Mouse (Mus musculus) midbrain, embryonic 16.5 days (tissue): ENCODE results near the gene Ispd. TPM values are rescaled to one million over a fixed set of nuclear protein-coding genes. Genes with fewer than 3 reads are reported as not detected.
A peak's percentile ranks its signal among the peaks of the same experiment; 100 is the strongest.

Source experiments
- ATAC-seq: fragments of 200-750 bp; cut with Nextera tagmentation; 2 replicates; pipeline ENCODE4 v1.8.0; 2017; ENCODE audit warnings: moderate TSS enrichment
- H3K27ac ChIP-seq: fragments of 300-500 bp; sonication (generic); 2 replicates; pipeline ENCODE4 v1.5.1; 2014; ENCODE audit warnings: mild to moderate bottlenecking, low read length, mixed read lengths
- H3K27me3 ChIP-seq: fragments of 300-500 bp; sonication (generic); 2 replicates; pipeline ENCODE4 v1.6.1; 2014; ENCODE audit warnings: low read depth, low read length, mixed read lengths; ENCODE audit not compliant: control insufficient read depth, insufficient read depth
- H3K36me3 ChIP-seq: fragments of 300-500 bp; sonication (generic); 2 replicates; pipeline ENCODE4 v1.6.1; 2014; ENCODE audit warnings: mild to moderate bottlenecking, low read length, moderate library complexity, mixed read lengths; ENCODE audit not compliant: control insufficient read depth, insufficient read depth
- H3K4me1 ChIP-seq: fragments of 300-500 bp; sonication (generic); 2 replicates; pipeline ENCODE4 v1.6.1; 2014; ENCODE audit warnings: mild to moderate bottlenecking, low read length, mixed read lengths; ENCODE audit not compliant: control insufficient read depth, insufficient read depth
- H3K4me2 ChIP-seq: fragments of 300-500 bp; sonication (generic); 2 replicates; pipeline ENCODE4 v1.6.1; 2014; ENCODE audit warnings: mild to moderate bottlenecking, low read length, mixed read lengths
- H3K4me3 ChIP-seq: fragments of 300-500 bp; sonication (generic); 2 replicates; pipeline ENCODE4 v1.5.1; 2014; ENCODE audit warnings: low read depth, mild to moderate bottlenecking, low read length, moderate library complexity, mixed read lengths
- H3K9ac ChIP-seq: fragments of 300-500 bp; sonication (generic); 2 replicates; pipeline ENCODE4 v1.6.1; 2014; ENCODE audit warnings: low read depth, low read length, mixed read lengths
- H3K9me3 ChIP-seq: fragments of 300-500 bp; sonication (generic); replicated peaks from 2 replicates; pipeline ENCODE4 v1.6.1; 2014; ENCODE audit warnings: mild to moderate bottlenecking, low read length, mixed read lengths; ENCODE audit not compliant: control insufficient read depth, poor library complexity, severe bottlenecking
- WGBS: fragments of 180-500 bp; shearing (Covaris S2); extraction: QIAGEN DNeasy Blood & Tissue Kit; methylation state at CpG from one replicate; pipeline ENCODE4 v1.1.7; 2014; 5-methylcytosine and 5-hydroxymethylcytosine counted together
- polyA plus RNA-seq: library from polyadenylated mRNA; unstranded; fragments of >200 nt; fragmentation: Nextera tagmentation; extraction: Ambion mirVana; gene quantifications from 2 replicates; pipeline ENCODE4 v1.2.1, GENCODE M21; 2015

Ispd gene
- polyA plus RNA-seq, 1 experiment from 2014 or later = 11.0 TPM

DNA sequence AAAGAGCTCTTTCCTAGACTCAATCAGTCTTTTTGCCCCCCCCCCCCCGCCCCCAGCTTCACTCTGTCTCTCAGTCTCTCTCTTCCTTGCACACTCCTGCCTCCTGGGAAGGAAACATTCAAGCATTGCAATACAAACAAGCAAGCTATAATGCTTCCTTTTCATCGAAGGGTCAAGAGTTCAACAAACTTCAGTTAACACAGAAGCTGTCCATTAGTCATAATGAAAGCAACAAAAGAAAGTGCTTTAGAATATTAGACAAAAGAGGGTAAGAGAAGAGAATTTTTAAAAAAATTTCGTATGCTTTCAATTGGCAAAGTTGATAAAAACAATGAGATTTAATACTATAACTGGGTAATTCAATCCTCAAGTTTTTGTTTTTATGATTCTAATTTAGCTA is 996 bp upstream of the Ispd start:
- WGBS = 37% methylated on average over 3 of the region's 3 CpGs
- no peak for ATAC-seq
- Histone ChIP-seq H3K9me3 (no peaks in the 10 kb centered on the region), H3K27ac (no peak overlapping the region), H3K4me1 (peaks cover 5% of the 10 kb centered on the region; the same call in 1 of the 2 replicates), H3K36me3 (no peaks in the 10 kb centered on the region), H3K27me3 (no peaks in the 10 kb centered on the region), H3K4me2 (no peak overlapping the region), H3K9ac (no peak overlapping the region), H3K4me3 (no peak overlapping the region)

- no peak for ATAC-seq
- H3K27ac ChIP-seq = peak overlapping the region; percentile 98
- peak overlapping the region; percentile 85 for H3K4me2 ChIP-seq
- H3K9ac ChIP-seq = no peak overlapping the region; the same call in 1 of the 2 replicates
- no peaks in the 10 kb centered on the region for H3K9me3 ChIP-seq
- H3K4me3 ChIP-seq = peak overlapping the region; percentile 65
- 64% methylated on average over 5 of the region's 5 CpGs for WGBS
- no peaks in the 10 kb centered on the region for H3K27me3 ChIP-seq
- no peaks in the 10 kb centered on the region for H3K36me3 ChIP-seq
- peaks cover 5% of the 10 kb centered on the region; the same call in 1 of the 2 replicates for H3K4me1 ChIP-seq
Measured at GRCm38 (mm10) chr12:36380806-36381205, 444 bp upstream of the Ispd start.

DNA sequence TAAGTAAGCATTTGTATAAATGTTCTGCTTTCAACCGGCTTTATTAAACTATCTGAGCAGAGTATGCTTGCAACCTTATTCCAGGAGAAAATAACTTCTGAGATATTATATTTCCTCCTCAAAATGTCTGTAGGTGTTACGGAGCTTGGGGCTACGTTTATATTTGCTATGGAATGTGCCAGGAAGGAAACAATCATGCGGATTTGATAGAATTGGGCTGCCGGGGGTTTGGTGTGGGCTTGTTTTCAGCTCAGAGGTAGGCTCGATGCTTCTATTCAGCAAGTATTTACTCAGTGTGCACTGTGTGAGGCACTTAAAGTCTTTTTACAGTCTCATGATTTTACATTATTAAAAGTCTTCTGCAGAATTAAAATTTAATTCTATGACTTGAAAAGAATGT is 4.1 kb downstream of the Ispd start:
- WGBS = 58% methylated on average over 6 of the region's 6 CpGs
- Histone ChIP-seq H3K36me3 (no peaks in the 10 kb centered on the region), H3K9me3 (no peaks in the 10 kb centered on the region), H3K4me1 (peaks cover 5% of the 10 kb centered on the region; the same call in 1 of the 2 replicates), H3K4me2 (no peak overlapping the region), H3K4me3 (no peak overlapping the region), H3K9ac (no peak overlapping the region), H3K27me3 (no peaks in the 10 kb centered on the region), H3K27ac (no peak overlapping the region)
- no peak for ATAC-seq

DNA sequence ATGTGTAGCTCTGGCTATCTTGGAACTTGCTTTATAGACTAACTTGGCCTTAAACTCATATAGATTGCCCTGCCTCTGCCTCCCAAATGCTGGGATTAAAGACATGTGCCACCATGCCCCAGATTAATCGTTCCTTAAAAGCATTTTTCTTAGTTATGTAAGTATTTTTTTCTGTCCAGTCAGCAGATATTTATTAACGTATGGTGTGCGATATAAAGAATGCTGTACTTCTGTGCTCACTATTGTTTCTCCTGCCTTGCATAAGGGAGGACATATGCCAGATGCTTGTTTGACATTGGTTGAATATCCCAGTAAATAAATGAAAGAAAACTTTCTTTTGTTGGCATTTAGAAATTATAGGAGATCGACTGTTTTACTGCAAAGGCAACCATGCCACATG is 5.7 kb downstream of the Ispd start:
- ATAC-seq = no peak
- no peak overlapping the region for H3K4me3 ChIP-seq
- 96% methylated on average over 4 of the region's 4 CpGs for WGBS
- no peaks in the 10 kb centered on the region for H3K4me1 ChIP-seq
- no peaks in the 10 kb centered on the region for H3K27me3 ChIP-seq
- H3K4me2 ChIP-seq = no peak overlapping the region
- H3K9ac ChIP-seq = no peak overlapping the region
- H3K36me3 ChIP-seq = no peaks in the 10 kb centered on the region
- H3K27ac ChIP-seq = no peak overlapping the region
- 0 out of 2 replicates have a peak, but pooled peaks cover 2% of the 10 kb centered on the region for H3K9me3 ChIP-seq

GRCm38 (mm10) chr12:36395115-36395514 is 13.9 kb downstream of the Ispd start:
- H3K27ac ChIP-seq = no peak overlapping the region
- H3K4me2 ChIP-seq = no peak overlapping the region
- H3K36me3 ChIP-seq = 0 out of 2 replicates have a peak, but pooled peaks cover 2% of the 10 kb centered on the region
- no peak for ATAC-seq
- peaks cover 7% of the 10 kb centered on the region; the same call in 1 of the 2 replicates for H3K9me3 ChIP-seq
- H3K4me3 ChIP-seq = no peak overlapping the region
- WGBS = 93% methylated on average over 2 of the region's 2 CpGs
- H3K9ac ChIP-seq = no peak overlapping the region
- H3K4me1 ChIP-seq = no peaks in the 10 kb centered on the region
- H3K27me3 ChIP-seq = no peaks in the 10 kb centered on the region

GRCm38 (mm10) chr12:36423677-36424076 is 42.4 kb downstream of the Ispd start:
- 66% methylated on average over 10 of the region's 10 CpGs for WGBS
- no peak overlapping the region for H3K27ac ChIP-seq
- no peak overlapping the region for H3K4me2 ChIP-seq
- H3K9me3 ChIP-seq = no peaks in the 10 kb centered on the region
- H3K4me1 ChIP-seq = no peaks in the 10 kb centered on the region
- H3K9ac ChIP-seq = no peak overlapping the region
- no peak overlapping the region for H3K4me3 ChIP-seq
- H3K27me3 ChIP-seq = no peaks in the 10 kb centered on the region
- H3K36me3 ChIP-seq = no peaks in the 10 kb centered on the region
- ATAC-seq = no peak

DNA sequence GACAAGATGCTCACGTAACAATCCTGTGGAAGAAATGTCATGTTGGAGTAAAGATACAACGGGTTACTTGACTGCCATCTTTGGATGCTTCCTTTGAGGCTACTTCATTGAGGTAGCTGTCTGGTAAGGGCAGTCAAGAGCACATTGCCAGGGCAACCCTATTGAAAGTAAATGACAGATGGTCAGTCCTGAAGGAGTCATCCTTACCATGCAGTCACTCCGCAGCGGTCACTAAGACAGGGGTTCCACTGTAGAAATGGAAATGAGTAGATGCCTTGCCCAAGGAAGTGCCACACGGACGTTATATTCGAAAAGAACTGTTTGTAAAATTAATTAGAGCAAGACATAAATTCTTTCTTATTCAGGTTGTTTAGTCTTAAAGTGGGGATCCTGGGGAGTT is 44.0 kb downstream of the Ispd start:
- 81% methylated on average over 7 of the region's 7 CpGs for WGBS
- Histone ChIP-seq H3K4me1 (no peaks in the 10 kb centered on the region), H3K4me2 (no peak overlapping the region), H3K27me3 (no peaks in the 10 kb centered on the region), H3K9ac (no peak overlapping the region), H3K27ac (no peak overlapping the region), H3K36me3 (no peaks in the 10 kb centered on the region), H3K4me3 (no peak overlapping the region), H3K9me3 (no peaks in the 10 kb centered on the region)
- ATAC-seq = no peak

DNA sequence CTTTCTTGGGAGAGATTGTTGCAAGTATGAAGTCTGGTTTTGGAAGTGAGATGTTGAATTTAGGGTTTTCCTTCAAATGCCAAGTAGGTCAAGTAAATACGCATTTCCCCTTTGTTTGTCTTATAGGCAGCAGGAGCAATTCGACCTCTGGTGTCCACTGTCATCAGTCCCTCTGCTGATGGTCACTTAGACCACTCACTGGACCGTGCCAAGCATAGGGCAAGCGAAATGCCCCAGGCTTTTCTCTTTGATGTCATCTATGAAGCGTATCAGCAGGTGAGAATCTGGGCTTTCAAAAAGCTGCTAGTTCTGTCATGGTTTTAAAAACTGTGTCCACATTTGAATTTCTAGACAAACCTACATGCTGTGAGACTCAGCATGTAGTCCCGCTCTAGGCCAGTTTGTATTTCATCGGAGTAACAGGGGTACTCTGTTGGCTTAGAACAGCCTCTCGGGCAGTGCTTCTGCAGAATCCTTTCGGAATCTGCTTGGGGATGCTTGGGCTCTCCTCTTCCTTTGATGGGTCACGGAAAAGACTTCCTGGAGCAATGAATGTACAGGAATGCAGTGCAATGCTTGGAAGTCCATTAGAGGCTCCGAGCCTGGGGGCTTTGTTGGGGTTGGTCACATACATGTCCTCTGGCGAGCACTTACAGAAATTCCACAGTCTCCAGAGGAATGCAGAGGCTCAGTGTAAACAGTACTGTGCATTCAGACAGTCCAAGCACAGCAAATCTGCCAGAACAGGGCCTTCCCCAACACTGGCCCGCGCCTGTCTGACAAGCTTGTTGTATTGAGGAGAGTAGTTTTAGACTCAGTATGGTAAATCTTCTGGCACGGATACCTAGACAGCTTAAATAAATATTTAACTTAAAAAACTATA is 45.2 kb downstream of the Ispd start:
- Histone ChIP-seq H3K4me2 (no peak overlapping the region), H3K4me3 (no peak overlapping the region), H3K9ac (no peak overlapping the region), H3K27ac (no peak overlapping the region), H3K9me3 (no peaks in the 10 kb centered on the region), H3K27me3 (no peaks in the 10 kb centered on the region), H3K4me1 (no peaks in the 10 kb centered on the region), H3K36me3 (no peaks in the 10 kb centered on the region)
- ATAC-seq = peak; percentile 51; the same call in 1 of the 2 replicates
- WGBS = 63% methylated on average over 15 of the region's 15 CpGs

DNA sequence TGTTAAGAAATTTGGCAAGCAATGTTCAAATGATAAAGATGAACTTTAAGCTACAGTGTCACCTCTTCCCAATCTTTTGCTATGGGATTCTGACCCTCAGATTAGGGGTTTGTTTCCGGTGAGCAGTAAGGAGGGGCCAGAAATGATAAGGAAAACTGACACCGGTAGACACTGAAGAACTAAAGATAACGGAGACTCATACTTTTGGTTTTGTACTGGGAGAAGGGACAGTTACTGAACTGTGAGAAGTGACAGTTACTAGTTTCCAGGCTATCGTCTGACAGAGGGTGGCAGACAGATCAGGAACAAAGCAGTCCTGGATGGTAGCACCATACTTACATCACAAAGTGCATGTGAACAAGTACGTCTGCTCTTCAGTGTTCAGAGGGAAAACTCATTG is 55.7 kb downstream of the Ispd start:
- H3K9ac ChIP-seq = no peak overlapping the region
- WGBS = 83% methylated on average over 5 of the region's 5 CpGs
- no peaks in the 10 kb centered on the region for H3K27me3 ChIP-seq
- H3K27ac ChIP-seq = no peak overlapping the region
- no peak overlapping the region for H3K4me2 ChIP-seq
- ATAC-seq = no peak
- H3K4me1 ChIP-seq = no peaks in the 10 kb centered on the region
- H3K9me3 ChIP-seq = no peaks in the 10 kb centered on the region
- no peak overlapping the region for H3K4me3 ChIP-seq
- no peaks in the 10 kb centered on the region for H3K36me3 ChIP-seq
